Mouse (Mus musculus): ENCODE measurements around the gene Hist1h4h.

- no peak for TF ChIP-seq CTCF (IDR thresholded peaks at IDR 0.05)
- TF ChIP-seq POLR2A (IDR thresholded peaks at IDR 0.05; ENCODE audit: insufficient read depth, low read depth, low read length) = no peak
Measured at GRCm38 (mm10) chr13:23526312-23526711, 4.5 kb upstream of the Hist1h4h start.
